Mouse (Mus musculus) heart, postnatal 4 days (tissue): Measurements from ENCODE around the gene Nadsyn1. TPM values are rescaled to one million over a fixed set of nuclear protein-coding genes. Genes with fewer than 3 reads are reported as not detected.
A peak's percentile ranks its signal among the peaks of the same experiment; 100 is the strongest.

Source experiments
- DNase-seq: peaks from one replicate; pipeline ENCODE4 v3.0.0; 2021
- total RNA-seq, 2 experiments: library from RNA; stranded (reverse); gene quantifications; 2 replicates each; pipeline ENCODE4 v1.2.3; 2021

Nadsyn1 gene
- total RNA-seq, 2 experiments from 2014 or later: 8.8 to 9.8 TPM

DNA sequence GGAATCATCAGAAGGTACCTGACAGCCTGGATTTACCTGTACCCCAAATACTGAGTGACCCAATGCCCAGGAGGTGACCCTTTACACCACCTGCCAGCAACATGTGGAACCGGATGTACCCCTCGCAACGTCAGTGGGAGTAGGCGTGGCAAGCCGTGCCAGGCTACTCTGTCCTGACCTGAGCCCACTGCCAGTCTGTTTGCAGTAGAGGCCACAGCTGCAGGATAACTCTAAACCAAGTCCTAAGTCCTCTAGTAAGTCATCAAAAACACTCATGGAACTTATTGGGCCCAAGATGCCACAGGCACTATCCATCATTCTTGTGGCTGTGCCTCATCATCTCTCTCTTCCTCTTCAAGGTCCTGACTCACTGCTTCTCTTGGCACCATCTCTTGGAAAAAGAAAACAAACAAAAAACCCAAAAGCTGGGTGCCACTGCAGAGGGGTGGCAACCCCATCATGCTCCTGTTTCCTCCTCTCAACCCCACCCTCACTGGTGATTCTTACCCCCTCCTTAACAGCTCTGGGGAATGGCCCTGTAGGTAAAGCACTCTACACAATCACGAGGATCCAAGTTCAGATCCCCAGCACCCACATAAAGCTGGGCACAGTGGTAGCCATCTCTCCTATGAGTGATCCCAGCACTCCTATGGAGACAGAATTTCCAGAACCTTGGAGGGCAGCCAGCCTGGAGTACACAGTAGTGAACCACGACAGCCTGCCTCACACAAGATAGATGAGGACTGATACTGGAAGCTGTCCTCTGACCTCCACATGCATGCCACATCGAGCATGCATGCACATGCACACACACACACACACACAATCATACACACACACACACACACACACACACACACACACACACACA, 21.2 kb downstream of the Nadsyn1 start:
- DNase-seq: no peak

DNA sequence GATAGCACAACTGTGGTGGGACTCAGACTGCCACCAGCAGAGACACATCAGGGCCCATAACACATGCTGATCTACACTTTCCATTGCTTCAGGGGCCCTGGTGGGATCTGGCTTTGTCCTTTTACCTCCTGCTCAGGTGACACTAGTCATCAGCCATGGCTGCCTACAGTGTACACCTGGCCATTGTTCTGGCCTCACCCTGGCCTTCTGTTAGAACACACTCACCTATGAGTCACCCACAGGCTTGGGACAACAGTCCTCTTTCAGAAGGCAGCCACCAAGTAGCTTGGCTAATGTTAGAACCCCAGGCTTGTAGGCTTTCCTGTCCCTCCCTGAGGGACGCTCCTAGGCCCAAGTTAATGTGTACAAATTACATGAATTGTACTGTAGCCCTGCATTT, 21.9 kb downstream of the Nadsyn1 start:
- no peak for DNase-seq

DNA sequence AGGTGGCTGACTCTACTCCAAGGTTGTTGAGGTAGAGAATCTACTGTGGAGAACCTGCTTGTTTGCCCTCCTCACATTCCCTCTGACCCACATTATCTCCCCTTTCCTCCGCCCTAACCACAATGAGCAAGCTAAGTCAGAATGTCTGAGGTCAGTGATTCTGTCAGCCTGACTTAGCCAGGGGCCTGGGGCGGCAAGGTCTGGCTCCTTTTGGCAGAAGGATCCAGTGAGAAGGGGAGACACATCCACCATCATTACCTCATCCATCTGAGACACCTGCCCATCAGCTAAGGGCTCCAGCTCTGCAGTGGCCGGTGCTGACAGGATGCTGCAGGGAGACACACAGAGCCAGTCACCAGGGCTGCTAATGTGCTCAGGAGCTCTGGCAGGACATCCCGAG, 23.9 kb downstream of the Nadsyn1 start:
- DNase-seq: no peak

DNA sequence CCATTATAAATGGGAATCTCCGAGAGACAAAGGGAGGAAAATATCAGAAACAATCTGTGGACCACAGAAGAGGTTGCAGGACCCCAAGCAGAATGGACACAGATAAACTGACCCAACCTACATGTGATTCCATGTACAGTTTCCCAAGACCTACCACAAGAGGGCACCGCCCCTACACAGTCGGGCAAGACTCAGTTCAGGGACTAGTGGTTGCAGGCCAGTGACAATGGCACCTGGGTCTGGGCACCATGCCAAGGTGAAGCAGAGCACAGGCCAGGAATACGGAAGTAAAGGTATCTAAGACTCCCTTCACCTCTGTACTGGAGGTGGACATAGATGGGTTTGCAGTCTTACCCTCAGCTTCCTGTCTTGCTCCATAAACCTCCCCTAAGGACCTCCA, 29.5 kb downstream of the Nadsyn1 start:
- DNase-seq: peak; percentile 39

DNA sequence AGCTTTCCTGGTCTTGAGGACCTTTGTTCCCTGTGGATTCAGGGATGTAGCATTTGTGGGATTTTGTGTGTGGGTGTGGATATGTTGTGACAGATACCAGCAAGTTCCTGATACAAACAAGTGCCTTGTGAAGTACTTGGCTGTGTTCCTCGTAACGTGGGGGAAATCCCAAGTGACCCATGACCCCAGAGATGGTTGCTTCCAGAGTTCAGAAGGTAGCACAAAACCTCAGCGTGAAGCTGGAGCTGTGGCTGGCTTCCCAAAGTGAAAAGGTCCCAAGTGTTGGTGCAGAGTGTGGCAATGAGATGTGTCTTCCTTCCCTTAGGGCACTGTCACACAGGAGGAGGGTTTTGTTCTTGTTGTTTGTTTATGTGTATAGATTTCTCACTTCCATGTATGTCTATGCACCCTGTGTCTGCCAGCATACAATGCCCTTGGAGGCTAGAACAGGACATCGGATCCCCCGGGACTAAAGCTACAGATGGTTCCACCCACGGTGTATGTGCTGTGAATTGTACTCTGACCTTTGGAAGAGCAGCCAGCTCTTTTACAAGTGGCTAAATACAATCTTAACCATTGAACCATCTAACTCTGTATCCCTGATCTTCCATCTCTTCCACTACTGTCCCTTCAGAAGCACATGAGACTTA, 30.2 kb downstream of the Nadsyn1 start:
- no peak for DNase-seq

DNA sequence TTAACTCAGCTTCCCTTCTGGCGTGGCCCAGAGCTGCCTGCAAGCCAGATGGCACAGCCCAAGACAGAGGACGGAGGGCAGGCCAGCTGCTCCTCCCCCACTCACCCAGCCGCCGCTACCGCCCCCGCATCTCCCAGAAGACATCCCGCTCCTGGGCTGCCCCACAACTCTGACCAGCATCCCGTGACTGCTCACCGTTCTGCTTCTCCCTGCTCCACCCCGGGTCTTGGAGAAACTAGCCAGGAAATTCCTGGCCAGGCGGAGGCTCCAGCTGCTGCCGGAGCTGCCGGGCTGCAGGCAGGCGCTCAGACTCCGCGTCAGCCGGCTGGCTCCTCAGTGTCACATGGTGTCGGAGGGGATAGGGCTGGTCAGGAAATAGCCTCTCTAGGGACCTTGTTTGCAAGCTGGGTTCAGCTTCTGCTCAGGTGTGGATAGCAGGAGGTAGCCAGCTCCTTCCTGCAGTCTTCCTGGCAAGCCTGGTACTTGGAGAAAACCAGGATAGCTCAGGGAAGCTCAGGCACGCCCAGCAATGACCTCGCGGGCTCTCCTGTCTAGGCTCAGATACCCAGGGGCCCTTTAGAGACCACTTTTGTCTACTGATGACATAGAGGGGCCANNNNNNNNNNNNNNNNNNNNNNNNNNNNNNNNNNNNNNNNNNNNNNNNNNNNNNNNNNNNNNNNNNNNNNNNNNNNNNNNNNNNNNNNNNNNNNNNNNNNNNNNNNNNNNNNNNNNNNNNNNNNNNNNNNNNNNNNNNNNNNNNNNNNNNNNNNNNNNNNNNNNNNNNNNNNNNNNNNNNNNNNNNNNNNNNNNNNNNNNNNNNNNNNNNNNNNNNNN, 38.4 kb downstream of the Nadsyn1 start, which contains the start of gene Mrgpre:
Gene Mrgpre, minus strand, starts transcription at position 505 of the 834 bp plus-strand sequence.
- DNase-seq: peak; percentile 88

DNA sequence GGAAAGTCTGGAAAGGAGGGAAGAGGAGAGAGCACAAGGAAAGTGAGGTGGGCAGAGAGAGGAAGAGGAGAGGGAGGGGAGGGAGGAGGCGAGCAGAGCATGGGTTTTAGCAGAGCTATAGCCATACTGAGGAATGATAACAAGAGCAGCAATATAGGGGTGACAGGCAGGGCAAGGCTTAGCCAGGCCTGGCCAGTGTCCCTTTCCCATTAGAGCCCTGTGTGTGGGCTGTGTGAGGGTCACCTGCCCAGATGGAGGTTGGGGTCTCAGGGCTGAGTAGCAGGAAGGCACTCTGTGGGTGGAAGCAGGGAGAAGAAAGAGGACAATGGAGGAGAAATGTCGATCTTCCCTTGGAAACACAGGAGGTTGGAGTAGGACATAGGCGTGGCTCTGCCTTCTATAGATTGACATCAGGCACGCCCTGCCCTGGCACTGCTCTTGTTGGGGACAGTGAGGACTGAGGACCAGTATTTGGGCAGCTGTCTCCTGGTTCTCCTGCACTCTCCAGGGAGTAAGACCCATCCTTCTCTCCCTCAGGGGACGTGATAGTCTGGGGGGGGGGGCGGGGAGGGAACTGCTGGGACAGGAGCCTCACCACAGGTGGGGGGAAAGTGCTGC, 39.2 kb downstream of the Nadsyn1 start:
- peak; percentile 24 for DNase-seq

DNA sequence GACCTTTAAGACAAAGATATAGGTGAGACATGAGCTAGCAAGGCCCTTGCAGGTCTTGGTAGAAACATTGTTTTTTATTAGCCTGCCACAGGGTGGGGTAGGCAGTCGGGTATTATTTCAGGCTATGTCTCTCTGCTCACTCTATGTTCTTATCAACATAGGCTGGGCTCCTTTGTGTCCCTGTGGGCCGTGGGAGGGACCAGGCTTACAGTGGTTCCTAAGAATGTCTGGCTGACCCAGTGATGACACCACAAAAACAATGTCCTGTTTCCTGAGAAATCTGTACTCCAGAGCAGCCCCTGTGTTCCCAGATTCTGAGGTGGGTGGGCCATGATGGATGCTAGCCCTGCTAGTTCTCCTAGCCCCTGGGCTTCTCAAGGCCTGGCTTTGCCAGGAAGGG, 45.3 kb downstream of the Nadsyn1 start:
- DNase-seq: peak; percentile 41

DNA sequence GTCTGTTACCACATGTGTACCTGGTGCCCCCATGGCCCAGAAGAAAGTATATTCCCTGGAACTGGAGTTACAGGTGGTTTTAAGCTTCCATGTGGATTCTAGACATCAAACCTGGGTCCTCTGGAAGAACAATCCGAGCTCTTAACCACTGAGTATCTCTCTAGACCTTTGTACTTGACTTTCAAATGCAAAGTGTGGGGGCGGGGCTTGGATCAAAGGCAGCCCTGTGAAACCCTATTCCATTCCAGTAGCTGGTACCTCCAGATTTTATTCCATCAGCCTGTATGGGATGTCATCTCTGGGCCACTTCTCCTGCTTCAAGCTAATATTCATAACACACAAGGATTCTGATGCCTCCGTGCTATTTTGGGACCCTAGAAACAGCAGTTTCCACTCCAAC, 46.5 kb downstream of the Nadsyn1 start:
- no peak for DNase-seq

DNA sequence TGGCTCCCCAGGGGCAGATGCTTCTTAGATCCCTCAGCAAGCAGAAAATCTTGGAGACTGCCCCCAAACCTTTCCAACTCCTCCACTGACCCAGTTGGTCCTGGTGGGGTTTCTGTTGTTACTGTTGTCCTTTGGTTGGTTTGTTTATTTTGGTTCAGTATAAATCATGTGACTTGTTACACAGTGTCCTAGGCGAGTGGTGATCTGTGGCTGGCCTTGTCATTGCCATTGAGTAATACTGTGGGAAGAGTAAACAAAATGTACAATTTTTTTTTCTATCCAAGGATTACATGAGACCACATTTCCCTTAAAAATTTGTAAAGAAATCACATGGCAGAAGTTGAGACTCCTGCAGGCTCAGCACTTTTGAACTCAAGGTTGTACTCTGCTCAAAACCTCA, 53.2 kb downstream of the Nadsyn1 start:
- no peak for DNase-seq

DNA sequence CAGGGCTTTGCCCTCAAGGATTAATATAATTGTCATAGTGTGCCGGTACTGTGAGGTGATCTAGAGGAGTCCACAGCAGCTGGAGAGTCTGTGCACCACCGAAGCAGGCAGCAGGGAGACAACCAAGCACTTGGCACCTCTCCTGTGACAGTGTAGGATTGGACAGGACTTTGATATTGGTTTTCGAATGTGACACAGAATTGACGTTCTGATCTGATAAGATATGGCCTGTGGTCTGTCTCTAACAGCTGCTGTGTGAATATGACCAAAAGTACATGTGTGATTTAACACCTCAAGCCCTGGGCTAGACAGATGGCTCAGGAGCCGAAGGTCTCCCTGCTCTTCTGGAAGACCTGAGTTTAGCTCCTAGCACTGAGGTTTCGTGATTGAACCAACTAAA, 54.4 kb downstream of the Nadsyn1 start:
- DNase-seq: no peak

DNA sequence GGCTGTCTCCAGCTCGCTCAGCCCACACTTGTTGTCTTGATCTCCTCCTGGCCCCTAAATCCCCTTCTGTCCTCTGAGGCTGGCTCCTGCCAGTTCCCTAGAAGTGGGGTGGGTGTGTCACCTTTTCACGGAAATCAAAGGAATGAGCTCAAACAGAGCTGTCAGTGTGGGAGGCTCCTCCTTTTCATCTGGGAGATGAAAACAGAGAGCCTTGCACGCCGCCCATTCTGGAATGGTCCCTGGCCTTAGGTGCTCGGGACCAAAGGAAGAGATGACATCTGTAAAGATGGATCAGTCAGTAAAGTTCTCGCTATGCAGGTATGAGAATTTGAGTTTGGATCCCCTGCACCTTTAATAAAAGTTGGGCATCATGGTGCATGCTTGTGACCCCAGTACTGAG, 55.8 kb downstream of the Nadsyn1 start, which contains the start of gene Mrgprg:
Gene Mrgprg, minus strand, starts transcription at position 101 of the 400 bp plus-strand sequence.
- no peak for DNase-seq

DNA sequence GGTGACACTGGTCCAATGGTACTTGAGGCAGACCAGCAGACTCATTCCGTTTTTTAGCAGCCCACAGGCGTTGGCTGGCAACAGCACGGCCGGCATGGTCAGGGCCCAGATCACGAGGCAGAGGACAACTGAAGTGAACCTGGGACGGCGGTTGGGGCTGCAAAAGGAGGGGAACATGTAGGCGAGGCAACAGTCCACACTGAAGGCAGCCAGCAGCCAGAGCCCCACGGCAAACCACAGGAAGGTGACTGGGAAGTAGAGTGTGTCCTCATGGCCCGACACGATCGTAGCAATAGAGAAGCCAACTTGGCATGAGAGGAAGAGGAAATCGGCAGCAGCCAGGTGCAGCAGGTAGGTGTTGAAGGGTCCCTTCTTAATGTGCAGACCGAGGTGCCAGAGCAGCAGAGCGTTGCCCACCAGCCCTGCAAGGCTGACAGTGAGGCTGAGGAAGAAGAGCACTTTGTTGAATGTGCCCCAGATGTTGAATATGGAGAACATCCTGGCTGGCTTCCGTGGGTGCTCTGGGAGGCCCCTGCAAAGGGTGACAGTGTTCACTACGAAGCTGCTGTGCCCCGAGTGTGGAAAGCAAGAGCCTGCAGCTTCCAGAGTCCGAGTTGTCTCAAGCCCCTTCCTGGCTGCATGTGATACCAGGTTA, 57.6 kb downstream of the Nadsyn1 start:
- no peak for DNase-seq

DNA sequence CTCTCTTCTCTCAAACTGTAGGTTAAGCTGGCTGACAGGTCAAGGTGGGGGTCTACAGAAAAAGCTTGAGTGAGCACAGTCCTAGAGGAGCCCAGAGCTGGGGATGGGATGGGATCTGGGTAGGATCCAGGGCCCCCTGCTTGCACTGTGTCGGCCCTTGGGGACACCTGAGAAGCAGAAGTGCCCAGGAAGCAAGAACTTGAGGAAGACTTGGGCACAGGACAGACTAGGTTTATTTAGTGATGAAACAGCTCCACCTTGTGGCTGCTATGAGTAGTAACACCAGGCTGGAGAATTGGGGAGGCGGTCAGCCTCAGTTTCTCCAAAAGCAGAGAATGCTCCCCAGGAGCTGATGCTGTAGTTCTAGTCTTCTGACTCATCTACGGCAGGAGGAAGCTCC, 58.9 kb downstream of the Nadsyn1 start:
- DNase-seq: no peak

DNA sequence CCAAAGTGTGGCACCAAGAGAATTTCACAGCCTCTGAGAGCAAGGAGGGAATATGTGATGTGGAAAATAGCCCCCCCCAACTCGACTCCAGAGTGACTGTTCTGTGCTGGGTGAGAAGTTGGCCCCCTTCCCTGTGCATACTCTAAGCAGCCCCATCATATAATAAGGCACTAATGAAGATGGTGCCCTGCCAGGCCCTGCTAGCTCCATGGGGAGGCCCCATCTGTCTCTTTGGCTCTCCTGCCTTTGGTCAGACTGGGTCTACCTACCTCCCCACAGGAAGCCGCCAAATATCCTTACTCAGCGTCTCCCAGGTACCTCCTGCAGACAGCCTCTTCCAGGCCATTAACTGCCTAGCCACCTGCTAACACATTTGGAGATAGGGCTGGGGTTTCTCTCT, 63.7 kb downstream of the Nadsyn1 start:
- DNase-seq: no peak

DNA sequence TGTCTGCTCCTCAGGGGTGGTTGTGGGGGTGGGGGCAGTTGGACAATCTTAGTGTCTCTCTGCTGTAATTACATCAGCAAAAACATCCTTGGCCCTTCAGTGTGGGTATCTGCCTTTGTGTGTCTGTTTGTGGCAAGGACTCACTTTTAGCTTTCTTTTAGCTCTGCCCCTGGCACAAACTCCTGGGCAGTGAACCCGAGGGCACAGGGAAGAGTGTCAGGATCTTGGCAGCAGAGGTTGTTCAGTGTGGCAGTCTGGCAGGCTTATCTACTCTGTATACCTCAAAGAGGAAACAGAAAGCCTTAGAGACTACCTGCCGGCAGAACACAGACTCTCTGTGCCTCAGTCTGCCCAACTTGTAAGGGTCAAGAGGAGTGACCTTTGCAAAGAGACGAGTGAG, 65.0 kb downstream of the Nadsyn1 start:
- DNase-seq: no peak

DNA sequence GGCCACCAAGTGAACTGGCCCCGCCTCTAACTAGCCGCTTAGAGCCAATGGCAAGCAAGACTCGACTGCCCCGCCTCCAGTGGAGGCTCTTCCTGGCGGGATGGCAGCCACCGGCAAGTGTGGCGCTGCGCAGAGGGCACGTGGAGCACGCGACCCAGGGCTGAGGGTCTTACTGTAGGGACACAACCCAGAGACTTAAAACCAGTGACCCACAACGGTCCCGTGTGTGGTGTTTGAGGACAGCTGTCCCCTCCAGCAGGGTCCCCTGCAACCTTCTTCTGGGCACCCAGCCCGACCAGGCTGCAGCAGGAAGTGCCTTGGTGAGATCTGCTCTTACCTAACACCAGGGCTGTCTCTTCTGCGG, 65.6 kb downstream of the Nadsyn1 start:
- peak; percentile 73 for DNase-seq

DNA sequence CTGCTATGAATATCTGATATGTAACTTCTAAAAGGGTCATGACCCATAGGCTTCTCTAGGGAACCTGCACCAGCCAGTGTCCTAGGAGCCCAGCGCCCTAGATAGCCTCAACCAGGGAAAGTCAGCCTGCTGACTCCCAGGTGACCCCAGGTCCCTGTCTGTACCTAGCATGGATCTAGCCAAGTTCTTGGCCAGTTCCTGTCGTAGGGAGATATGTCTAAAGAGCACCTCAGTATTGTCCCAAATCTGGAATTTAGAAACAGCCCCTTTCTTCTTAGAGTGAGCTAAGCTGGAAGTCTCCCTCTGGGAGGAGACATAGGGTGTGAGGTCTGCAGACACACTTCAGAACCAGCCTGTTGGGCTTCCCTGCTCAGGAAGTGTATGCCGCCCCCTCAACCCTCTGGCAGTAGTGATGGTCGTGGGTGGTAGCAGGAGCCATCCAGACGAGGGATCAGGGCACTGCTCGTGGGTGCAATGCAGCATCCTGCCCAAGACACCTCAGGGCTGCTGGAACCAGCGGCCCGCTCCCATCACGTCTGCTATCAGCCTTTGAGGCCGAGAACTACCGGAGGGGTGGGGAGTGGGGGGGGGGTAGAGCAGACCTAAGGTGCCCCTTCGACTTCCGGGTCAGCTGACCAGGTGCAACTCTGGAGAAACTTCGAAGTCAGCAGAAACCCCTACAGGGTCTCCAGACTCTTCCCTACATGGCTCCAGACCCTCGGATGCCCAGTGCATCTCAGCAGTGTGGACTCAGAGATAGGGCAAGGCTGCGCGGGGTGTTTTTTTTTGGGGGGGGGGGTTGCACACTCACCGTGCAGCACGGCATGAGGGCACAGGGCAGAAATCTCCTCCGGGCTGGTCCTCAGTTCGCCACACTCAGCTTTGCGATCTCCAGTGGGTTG, 66.3 kb downstream of the Nadsyn1 start, which contains the start of gene Osbpl5:
Gene Osbpl5, minus strand, starts transcription at position 861 of the 902 bp plus-strand sequence.
- no peak for DNase-seq

DNA sequence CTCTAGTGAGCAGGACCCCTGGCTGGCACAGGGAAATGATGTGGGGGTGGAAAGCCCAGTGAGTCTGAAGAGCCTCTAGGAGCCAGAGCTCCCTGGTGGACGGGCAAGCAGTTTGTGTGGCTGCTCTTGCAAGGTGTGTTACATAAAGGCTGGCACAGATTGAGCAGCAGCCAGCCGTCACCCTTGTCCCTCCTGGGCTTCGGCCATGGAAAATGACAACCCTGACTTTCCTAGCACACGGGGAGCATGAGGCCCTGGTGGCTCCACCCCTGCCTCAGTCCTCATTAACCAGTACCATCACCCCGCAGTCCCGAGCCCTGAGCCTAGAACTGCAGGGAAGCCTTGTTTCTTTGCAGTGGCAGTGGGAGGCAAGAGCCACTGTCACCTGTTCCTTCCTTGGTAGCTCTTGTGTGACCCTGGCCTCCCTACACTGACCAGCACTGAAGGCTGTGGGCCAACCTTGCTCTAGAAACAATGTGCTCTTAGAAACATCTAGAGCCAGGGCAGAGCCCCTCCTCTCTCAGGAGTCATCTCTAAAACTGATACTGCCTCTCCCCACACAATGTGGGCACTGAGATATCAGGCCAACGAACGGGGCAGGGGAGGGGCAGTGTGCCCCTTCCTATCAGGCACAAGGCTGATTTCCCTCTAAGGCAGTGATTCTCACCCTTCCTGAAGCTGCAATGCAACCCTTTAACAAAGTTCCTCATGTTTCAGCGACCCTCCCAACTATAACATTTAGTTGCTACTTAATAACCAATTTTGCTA, 67.1 kb downstream of the Nadsyn1 start:
- no peak for DNase-seq
